Mouse (Mus musculus) adrenal gland, postnatal 36 days (tissue): ENCODE measurements at regions not wholly inside any gene's neighbourhood (a gene's known extent, or its start where the extent isn't known, plus 50 kb on each side); places are given as distances from the start of the nearest gene placed in this dataset.

Experiments used
- DNase-seq, 2 experiments: peaks; one replicate each; pipeline ENCODE4 v3.0.0; 2021; ENCODE audit warnings: mixed read lengths in 1 of 2

DNA sequence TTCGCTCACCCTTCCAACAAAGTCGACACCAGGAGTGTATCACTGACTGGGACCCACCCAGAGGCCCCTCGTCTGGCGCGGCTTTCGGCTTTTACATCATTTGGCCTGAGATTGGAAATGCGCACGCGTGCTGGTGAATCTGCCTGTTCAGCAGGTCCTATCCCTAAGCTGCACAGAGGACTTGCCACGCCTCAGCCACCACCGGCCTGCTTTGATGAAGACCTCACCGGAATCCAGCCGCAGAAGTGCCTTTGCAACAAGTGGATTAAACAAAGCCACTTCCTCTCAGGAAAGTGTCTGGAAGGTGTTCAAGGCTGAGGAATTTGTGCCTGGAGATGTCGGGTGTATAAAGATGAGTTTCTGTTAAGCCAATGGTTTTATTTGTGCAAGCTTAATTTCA is 143.3 kb upstream of the Zc3h12a start:
- DNase-seq = no peak

DNA sequence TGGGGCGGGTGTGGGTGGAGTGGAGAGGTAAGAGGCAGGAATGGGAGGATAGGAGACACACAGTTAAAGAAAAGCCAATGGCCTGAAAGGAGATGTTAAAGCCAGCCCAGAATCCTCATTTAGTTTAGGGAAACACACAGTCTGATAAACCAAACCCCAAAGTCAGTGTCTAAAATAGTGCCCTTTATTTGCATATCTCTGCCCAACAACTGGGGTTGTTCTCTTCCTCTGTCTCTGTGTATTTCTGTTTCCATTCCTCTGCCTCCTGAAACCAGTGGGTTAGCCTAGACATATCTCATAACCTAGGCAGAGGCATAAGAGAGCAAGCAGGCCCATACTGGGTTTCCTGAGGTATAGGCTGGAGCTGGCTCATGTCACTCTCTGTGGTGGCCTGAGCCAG is 138.6 kb upstream of the Zc3h12a start:
- DNase-seq = no peak

DNA sequence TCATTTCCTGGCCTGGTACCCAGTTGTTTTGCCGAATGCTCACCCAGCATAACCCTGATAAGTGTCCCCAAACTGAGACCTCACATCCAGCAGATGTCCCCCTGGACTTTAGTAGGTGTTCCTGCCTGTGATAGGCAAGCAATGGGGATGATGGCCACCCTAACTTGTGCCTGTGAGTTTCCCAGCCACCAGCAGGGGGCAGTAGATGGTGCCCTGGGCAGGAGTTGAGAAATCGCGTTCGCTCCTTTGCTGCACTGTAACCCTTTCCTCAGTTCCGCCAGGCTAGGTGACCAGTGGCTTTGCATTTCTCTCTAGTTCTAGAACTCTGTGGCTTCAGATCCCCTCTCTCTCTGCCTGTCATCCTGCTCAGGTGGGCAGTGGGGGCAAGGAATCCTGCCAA is 137.9 kb upstream of the Zc3h12a start:
- DNase-seq = peak; percentile 55 to 73

DNA sequence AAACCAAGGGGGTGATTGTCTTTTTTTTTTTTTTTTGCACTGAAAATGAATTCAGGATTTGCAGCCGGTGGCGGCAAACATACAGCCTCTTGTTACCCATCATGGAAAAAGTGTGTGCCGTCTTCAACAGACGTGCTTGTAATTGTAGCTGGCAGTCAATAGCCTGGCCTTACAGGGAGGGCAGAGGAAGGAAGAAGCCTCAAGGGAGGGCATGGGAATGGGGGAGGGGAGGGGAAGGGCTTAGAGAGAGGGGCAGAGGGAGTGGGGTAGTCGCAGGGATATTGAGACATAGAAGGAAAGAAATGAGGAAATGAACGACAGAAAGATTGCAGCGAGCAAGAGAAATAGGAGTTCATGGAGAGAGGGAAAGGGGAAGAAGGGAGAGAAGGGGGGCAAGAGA is 137.4 kb upstream of the Zc3h12a start:
- DNase-seq = no peak

DNA sequence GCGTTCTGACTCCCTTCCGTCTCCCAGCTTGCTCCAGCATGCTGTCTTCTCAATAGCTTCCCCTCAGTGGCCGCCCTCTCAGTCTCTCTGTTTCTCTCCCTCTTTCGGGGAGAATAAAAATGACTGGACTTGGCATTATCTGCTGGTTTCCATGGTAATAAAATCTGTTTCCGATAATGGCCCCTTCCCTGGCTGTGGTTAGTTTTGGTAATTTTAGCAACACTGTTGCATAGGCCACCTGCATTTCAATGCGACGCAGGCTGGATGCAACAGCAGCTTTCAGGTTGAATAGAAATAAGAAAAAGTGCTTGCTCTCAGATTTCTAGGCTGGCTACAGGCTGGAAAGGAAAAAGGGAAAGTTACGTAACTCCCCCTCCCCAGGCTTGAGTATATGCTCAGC is 133.9 kb upstream of the Zc3h12a start:
- no peak for DNase-seq

DNA sequence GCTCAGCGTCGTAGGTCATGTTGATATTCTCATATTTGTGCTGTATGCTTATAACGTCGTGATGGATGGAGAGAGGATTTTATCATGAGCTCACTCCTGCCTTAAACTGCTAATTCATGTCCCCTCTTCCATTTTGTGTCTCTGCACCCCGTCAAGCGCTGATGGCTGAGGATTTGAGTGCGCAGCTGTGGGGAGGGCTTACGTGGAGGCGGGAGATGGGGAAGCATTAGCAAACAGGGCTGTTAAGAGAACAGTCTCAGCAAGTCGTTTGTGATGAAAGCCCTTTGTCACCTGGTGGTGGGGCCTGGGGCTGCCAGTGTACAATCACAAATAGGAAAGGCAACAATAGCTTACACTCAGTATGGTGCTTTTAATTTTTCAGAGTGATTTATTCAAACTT is 131.7 kb upstream of the Zc3h12a start:
- DNase-seq = no peak

DNA sequence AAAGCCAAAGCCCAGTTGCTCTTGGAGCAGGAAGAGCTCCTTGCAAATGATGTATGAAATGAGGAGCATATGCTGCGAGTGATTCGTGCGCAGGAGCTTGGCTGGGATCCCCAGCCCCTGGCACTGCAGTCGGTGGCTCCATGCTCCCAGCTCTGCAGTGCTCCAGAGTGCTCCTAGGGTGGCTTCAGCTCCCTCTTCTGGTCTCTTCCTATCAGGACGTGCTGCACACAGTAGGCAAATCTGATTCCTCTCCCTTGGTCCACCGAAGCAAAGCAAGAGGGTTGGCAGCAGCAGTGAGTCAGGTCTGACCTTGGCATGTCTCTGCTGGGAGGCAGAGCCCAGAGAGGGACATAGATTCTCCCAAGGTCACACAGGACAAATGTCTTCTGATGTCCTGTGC is 130.3 kb upstream of the Zc3h12a start:
- peak; percentile 64 to 67 for DNase-seq

DNA sequence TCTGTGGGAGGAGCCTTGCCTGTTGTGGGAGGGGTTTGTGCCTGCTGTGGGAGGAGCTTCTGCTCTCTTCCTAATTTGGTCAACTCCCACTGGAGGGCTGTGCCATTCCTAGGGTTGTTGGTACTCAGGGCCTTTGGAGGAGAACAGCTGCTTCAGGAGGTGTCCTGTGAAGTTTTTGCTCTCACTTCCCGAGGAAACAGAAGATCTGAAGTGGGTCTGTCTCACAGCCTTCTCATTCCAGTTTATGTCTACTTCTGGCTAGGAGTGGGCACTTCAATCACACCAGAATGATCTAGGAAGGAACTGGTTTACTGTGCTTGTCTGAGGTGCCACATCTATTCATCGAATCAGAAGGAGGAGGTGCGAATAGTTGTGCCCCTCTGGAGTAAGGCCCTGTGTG is 125.5 kb upstream of the Zc3h12a start:
- DNase-seq = no peak

DNA sequence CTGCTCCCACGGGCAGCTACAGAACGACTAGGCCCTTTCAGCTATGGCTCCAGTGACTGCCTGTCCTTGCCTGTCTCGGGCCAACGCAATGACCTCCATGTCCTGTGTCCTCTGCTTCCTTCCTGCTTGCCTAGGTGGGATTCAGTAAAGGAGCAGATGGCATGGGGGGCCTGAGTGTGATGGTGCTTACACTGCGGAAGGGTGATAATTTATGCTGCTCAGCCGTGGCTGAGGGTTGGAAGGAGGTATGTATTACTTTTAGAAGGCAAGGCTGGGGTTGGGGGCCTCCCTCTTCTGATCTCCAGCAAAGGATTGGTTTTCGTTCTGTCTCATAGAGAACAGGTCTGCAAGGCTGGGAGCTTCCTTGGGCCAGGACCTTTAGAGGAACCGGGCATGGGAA is 124.6 kb upstream of the Zc3h12a start:
- no peak for DNase-seq

DNA sequence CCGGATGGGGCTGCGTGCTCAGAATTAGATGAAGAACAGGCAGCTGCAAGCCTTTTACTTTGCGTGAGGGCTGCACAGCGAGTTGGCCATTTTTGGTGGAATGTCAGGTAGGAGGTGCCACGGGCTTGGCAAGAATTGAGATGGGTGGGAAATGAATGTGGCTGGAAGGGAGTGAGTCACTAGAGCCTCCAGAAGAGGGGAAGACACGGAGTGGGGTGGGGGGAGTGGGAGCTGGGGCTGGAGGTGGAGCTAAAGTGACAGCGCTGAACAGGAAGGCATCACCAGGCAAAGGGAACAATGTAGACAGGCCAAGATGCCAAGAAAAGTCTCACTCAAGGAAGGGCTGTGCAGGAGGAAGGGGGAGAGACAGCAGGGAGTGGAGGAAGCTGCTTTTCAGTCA is 121.4 kb upstream of the Zc3h12a start:
- DNase-seq = no peak

DNA sequence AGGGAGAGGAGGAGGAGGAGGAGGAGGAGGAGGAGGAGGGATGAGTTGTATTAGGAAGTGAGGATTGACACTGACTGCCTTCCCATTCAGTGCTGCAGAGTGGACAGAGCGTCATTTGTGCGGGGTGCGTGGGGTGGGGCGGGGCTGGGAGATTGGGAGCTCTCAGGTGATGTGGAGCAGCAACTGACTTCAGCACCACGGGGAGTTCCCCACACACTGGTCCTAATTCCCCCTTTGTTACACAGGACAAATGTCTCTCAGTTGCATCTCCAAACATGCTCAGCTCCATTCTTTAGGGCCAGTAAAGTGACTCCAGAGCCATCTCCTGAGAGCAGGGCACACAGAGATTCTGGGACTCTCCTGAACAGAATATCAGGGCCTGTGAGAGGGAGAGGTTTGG is 118.5 kb upstream of the Zc3h12a start:
- peak; percentile 11 to 37 for DNase-seq

DNA sequence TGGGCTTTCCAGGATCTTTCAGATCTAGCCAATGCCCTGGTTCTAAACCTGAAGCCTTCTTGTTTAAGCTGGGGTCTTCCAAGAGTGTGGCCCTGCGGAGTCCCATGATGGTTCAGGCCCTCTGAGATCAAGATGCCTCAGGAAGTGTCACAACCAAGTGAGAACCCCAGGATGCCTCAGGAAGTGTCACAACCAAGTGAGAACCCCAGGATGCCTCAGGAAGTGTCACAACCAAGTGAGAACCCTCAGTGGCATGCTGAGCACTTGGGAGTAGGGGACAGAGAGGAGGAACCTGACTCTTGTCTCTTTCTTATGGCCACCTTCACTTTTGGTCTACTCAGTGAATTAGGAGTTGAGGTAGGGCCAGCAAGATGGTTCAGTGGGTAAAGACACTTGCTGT is 114.9 kb upstream of the Zc3h12a start:
- no peak for DNase-seq

DNA sequence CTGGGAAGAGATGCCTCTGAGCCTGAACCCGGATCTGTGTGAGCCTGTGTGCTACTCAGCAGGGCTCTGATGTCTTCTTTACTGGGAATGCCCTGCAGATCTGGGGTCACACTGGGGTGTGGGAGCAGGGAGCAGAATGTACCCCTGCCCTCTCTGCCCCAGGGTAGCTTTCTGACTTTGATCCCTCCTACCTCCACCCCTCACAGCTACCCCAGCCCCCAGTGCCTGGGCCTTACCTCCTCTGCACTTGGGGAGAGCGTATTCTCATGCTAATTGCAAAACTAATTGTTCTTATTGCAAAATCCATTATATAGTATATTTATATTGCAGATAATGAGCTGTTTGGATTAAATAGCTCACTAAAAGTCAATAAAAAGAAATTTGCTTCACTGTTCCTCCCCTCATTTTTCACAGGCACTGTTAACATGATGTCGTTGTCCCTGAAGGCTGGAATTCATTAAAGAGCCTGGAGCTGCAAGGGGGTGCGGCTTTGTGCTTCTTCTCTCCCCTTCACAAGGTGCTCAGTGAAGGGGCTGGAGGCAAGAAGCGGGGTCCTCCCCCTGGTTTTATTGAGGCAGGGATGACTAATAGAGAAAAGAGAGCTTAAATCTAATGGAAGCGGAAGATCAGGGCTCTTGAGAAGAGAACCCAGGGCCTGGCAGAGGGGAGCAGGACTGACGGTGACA is 114.1 kb upstream of the Zc3h12a start:
- DNase-seq = no peak

DNA sequence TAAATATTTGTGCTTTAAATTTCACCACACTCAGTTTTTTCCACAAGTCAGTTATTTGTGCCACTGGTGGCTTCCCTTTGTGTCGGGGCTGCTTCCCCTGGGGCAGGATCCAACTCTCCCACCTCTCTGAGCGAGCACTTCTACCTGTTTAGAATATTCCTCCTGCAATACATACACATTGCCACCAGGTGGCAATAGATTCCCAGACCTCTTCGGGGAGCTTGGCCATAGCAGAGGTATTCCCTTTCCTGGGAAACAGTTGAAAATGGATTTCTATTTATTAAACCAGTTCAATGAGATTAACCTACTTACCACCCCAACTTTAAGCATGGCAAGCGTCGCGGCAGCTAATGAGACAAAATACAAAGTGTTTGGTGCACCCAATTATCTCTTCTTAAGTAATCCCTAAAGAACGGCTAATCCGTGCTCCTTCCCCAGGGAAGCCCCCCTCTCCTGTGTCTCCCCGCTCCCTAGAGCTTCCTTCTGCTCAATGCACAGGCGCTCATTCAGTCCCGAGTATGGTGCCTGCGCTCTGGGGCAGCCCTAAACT is 104.1 kb upstream of the Zc3h12a start:
- DNase-seq = no peak

DNA sequence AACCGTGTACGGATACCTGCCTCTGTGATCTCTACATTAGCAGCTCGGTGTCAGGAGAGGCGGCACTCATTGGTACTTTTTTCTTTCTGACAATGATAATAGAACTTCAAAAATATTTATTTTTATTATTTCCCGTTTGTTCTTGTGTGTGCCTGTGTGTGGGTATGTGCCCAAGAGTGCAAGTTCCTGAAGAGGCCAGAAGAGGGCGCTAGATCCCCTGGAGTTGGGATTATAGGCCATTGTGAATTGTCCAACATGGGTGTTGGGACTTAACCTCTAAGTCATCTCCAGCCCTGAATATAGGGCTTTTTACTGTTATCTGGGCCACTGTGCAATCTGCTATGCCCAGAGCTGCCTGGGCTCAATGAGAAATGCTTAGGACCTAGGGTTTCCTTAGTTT is 99.6 kb upstream of the Zc3h12a start:
- DNase-seq = no peak

DNA sequence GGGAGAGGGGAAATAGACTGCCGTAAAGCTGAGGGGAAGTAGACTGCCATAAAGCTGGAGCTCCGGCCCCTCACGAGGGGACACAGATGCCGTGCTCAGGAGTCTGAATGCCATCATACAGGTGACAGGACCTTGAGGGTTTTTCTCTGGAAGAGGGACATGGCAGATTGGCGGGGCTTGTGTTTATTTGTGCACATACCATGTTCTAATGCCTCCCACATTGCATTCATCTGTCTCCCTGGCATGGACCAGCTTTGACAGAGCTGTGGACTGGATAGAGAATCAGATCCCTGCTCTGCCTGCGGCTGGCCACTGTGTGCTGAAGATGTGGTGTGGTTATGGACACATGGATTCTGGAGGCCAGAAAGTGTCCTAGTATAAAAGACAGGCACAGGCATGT is 95.3 kb upstream of the Zc3h12a start:
- DNase-seq = no peak

DNA sequence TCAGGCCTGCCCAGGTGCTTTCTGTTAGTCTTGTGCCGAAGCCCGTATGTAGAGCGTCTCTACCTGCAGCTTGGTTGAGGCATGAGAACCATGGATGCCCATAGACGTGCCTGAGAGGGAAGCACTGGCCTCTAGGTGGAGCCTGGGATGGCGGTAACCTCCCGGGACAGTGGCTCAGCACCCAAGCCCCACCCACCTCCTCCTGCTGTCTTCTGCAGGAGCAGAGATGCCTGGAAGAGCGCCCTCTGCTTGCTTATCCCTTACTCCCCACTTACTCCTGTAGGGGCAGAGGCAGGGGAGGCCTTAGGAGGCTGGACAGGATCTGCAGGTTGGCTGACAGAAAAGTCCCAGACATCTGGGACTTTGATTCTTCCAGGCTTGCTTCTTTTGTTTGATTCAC is 92.7 kb upstream of the Zc3h12a start:
- DNase-seq = peak; percentile 81 to 82

DNA sequence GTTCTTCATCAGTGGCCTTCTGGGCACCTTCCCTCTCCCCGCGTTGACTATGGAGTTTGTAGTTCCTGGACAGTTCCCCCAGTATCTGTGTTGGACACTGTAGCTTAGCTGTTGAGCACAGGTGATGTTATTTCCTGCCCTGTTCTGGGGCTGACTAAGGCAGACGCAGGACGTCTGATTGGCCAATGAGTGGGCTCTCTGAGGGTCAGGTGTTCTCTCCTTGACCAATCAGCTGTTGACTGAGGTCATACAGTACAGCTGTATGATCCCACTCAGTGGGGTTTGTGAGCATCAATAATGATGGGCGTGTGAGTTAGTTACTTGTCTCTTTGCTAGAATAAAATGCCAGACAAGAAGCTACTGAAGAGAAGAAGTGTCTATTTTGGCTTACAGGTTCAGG is 91.6 kb upstream of the Zc3h12a start:
- DNase-seq = no peak

DNA sequence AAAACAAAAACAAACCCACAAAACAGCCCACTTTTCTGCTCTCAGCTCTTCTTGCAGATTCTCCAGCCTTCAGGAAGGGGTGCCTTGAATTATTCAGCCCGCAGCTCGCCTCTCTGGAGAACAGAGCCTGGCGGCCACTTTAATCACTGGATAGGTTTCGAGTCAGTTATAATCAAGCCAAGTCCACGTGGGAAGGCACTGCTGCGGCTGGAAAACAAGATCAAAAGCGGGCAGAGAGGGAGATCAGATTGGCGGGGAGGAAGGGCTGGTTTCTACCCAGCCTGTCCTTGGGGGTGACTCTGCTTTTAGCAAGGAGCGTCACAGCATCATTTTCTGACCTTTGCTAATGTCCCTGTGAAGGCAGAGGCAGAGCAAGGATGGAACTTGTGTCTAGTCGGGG is 86.7 kb upstream of the Zc3h12a start:
- peak; percentile 66 to 69 for DNase-seq

DNA sequence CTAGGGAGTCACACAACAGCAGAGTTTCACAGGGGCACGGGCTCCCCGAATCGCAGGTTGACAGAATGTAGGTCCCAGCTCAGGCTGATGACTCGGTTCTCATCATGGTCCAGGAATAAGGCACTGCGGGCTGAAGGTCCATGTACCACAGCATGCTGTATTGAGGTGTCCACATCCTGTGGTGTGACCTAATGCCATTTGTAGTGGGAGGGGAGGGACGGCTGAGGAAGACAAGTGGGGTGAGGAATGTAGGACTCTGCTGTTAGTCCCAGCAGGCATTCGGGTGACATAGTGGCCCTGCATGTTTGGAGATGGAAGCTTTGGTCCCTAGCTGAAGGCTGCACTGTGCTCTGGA is 84.5 kb upstream of the Zc3h12a start:
- no peak for DNase-seq

DNA sequence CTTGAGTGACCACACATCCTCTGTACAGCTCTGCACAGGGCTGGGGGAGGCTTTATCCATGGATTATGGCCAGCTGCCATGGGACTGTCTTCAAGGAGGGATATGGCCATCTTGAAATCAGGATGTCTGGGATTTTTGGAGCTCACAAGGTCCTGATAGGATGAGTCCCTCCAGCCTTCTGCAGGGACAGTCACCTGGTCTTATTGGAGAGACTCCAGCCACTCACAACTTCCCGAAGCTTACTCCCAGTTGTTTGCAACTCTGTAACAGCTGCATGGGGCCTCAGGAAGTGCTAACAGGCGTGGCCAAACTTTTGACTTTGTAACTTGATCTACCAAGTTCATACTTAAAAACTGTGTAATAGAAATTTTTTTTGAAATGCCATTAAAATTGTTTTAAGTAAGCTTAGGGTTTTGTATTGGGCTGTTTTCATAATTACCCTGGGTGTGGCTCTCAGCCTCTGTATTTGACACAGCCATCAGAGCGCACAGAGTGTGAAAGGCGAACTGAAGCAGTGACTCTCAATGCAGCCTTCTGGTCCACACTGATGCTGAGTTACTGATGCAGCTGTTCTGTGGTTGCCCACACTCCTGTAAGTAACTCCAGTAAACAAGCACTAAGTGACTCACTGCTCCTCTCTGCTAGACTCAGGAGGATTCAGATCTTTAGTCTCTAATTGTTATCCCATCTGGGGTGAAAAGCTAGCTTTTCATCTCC is 84.0 kb upstream of the Zc3h12a start:
- no peak for DNase-seq

DNA sequence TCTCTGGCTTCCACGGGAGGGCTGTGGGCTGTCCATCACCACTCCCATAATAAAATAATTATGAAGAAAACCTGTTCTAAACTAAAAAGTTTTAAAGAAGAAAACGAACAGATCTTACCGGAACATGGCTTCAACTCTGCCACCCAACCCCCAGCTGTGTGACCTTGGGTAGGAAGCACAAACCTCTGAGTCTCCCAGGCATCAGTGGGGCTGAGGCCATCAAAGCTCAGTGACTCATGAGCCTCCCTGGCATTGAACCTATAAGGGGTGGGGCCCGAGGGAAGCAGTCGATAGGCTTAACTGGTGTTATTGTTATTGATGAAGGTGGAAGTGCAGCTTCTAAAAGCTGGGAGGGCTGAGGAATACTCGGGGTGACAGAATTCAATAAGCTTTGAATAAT is 83.1 kb upstream of the Zc3h12a start:
- peak; percentile 85 to 87 for DNase-seq

DNA sequence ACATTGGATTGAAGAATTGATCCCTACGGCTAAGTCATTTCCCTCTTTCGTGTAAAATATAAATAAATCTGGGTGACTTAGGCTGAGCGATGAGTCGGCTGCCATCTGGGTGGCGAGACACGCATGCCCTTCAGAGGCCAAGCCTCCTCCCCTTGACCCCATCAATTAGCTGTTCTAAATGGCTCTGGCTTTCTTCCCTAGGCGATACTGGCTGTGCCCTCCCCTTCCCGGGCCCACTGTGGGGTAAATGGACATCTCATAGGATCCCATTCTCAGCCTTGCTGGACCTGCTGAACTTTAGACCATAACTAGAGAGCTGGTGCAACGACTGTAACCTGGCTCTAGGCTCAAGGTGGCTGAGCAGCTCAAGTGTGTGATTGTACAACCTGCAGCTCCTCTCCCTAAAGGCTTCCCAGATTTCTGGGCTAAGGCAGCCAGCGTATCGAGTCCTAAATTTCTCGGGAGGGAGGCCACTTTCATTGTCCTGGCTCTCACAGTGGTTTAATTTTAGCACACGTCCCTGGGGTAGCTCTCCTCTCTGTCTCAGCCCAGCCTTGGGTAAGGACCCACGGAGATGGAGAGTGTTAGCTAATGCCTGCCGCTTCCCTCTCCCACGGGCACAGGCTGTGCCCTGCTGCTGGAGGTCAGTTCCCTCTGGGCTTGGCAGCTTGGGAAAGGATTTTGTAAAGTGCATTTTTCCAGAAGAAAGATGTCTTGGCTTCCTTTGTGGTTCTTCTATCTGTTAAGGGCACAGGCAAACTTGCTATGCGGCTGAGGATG is 80.7 kb upstream of the Zc3h12a start:
- DNase-seq = peak; percentile 69 to 72
